Mouse (Mus musculus) myocyte (in vitro differentiated cells): Measurements from ENCODE around the gene Axl.

Experiments
- CEBPB ChIP-seq: IDR thresholded peaks from 2 replicates; pipeline ENCODE4 v1.6.1; 2011; ENCODE audit warnings: mild to moderate bottlenecking, moderate library complexity; ENCODE audit not compliant: poor library complexity, insufficient read depth, severe bottlenecking
- E2F4 ChIP-seq: IDR thresholded peaks from one replicate; pipeline ENCODE4 v1.6.1; 2011; ENCODE audit warnings: mild to moderate bottlenecking, control low read depth, moderate library complexity; ENCODE audit not compliant: insufficient read depth
- MAX ChIP-seq: IDR thresholded peaks from one replicate; pipeline ENCODE4 v1.6.1; 2011; ENCODE audit warnings: low read depth, mild to moderate bottlenecking, control low read depth
- POLR2A ChIP-seq: IDR thresholded peaks from one replicate; pipeline ENCODE4 v1.6.1; 2011; ENCODE audit warnings: low read depth, mild to moderate bottlenecking, control low read depth, moderate library complexity; ENCODE audit not compliant: insufficient read length

DNA sequence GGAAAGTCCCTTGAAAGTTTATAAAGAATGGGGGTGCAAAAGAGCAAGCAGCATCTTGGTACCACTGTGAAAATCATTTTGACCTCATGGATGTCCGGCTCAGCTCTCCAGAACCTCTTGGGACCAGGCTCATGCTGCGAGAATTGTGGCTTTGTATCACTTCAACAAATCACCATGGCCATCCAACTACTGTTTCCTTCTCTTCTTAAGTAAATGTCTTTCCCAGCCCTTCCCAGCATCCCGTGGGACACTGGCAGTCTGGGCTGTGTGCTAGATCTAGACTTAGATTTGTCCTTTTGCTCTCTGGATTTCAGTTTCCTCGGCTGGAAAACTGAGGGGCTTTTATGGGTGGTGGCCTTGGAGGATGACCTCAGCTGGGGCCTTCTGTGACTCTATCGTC lies 20.3 kb downstream of the Axl start:
- TF ChIP-seq MAX, result no peak
- no peak for TF ChIP-seq POLR2A
- no peak for TF ChIP-seq CEBPB
- no peak for TF ChIP-seq E2F4
